Mouse (Mus musculus) erythroblast, embryonic 14.5 days (primary cell): ENCODE measurements around the gene Gpr12. TPM values are rescaled to one million over a fixed set of nuclear protein-coding genes. Genes with fewer than 3 reads are reported as not detected.
"Not testable (repeated sequence)": the region's sequence is repeated elsewhere in the genome, so short reads cannot be mapped to it uniquely, and the experiment has no call there.

Source experiments
- H3K27me3 ChIP-seq: 2 replicates; pipeline ENCODE4 v1.6.1; 2012; ENCODE audit warnings: inconsistent platforms; ENCODE audit not compliant: control insufficient read depth
- H3K36me3 ChIP-seq: 2 replicates; pipeline ENCODE4 v1.6.1; 2012; ENCODE audit warnings: mild to moderate bottlenecking, inconsistent platforms; ENCODE audit not compliant: control insufficient read depth
- H3K4me1 ChIP-seq: 2 replicates; pipeline ENCODE4 v1.6.1; 2012; ENCODE audit warnings: inconsistent platforms; ENCODE audit not compliant: control insufficient read depth
- H3K4me3 ChIP-seq: replicated peaks from 2 replicates; pipeline ENCODE3; 2012; ENCODE audit warnings: moderate library complexity, mild to moderate bottlenecking, inconsistent platforms
- H3K9me3 ChIP-seq: 2 replicates; pipeline ENCODE4 v1.6.1; 2012; ENCODE audit warnings: low read length, inconsistent platforms, mixed read lengths; ENCODE audit not compliant: control insufficient read depth
- GATA1 ChIP-seq: IDR thresholded peaks from 2 replicates; pipeline ENCODE4 v1.6.1; 2012; ENCODE audit warnings: low read length, inconsistent platforms, mixed read lengths
- TAL1 ChIP-seq: IDR thresholded peaks from 3 replicates; pipeline ENCODE4 v1.6.1; 2012; ENCODE audit warnings: low read length, inconsistent platforms, mixed read lengths
- polyA plus RNA-seq: library from polyadenylated mRNA; stranded (reverse); fragments of >175 nt; gene quantifications from 2 replicates; pipeline ENCODE4 v1.2.3, GENCODE M21; 2012

The Gpr12 gene
- polyA plus RNA-seq, 1 experiment = not detected

DNA sequence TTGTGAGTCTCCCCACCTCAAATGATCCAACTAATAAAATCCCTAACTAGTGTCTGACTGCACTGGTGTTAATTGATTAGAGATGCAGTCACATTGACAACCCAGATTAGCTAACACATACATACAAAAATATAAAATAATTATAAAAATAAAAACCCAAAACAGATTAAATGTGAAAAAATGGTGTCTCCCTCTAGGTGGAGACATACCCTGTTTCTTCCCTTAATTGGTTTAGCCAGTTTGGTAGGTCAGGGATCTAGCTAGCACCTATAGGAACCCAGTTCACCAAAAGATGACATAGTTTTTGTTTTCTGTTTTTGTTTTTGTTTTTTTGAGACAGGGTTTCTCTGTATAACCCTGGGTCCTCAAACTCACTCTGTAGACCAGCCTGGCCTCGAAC lies 20.8 kb downstream of the Gpr12 start:
- no peaks in the 10 kb centered on the region for H3K36me3 ChIP-seq
- H3K27me3 ChIP-seq = no peaks in the 10 kb centered on the region
- TF ChIP-seq TAL1 (no peak), GATA1 (no peak)
- no peaks in the 10 kb centered on the region for H3K9me3 ChIP-seq
- H3K4me1 ChIP-seq = no peaks in the 10 kb centered on the region
- H3K4me3 ChIP-seq = no peak overlapping the region

DNA sequence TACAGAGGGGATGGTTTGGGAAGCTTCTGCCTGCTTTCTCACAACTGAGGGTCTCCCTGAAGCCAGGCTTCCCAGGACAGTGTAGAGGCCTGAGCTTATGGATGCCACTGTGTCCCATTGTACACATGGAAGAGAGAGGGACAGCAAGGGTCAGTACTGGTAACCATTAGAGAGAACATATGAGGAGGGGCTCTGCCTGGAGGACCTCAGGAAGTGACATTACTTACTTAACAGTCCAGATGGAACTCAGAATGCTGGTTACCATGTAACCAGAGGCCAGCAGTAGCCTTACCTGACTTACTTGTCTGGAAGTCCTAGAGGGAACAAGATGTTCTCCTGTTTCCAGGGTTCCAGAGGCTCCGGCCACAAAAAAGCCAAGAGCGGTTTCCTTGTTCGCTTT lies 29.2 kb downstream of the Gpr12 start, which contains the start of gene Gm3415:
TSS of gene Gm3415 (plus strand) at position 301 of the 400 bp plus-strand sequence.
- H3K9me3 ChIP-seq, H3K4me3 ChIP-seq, H3K27me3 ChIP-seq, H3K4me1 ChIP-seq, H3K36me3 ChIP-seq: not testable (repeated sequence)

DNA sequence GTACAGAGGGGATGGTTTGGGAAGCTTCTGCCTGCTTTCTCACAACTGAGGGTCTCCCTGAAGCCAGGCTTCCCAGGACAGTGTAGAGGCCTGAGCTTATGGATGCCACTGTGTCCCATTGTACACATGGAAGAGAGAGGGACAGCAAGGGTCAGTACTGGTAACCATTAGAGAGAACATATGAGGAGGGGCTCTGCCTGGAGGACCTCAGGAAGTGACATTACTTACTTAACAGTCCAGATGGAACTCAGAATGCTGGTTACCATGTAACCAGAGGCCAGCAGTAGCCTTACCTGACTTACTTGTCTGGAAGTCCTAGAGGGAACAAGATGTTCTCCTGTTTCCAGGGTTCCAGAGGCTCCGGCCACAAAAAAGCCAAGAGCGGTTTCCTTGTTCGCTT lies 47.7 kb downstream of the Gpr12 start, which contains the start of gene Gm3409:
TSS of gene Gm3409 (plus strand) at position 301 of the 400 bp plus-strand sequence.
- H3K4me1 ChIP-seq, H3K36me3 ChIP-seq, H3K9me3 ChIP-seq, H3K4me3 ChIP-seq, H3K27me3 ChIP-seq: not testable (repeated sequence)

Other genes starting within 250 kb of the Gpr12 start
- gene Wasf3, start 200.3 kb downstream of the Gpr12 start, polyA plus RNA-seq = not detected in 2 replicates
- gene Gm6408, start 103.3 kb downstream of the Gpr12 start, polyA plus RNA-seq = not detected in 2 replicates
- gene Gm6370, start 93.9 kb downstream of the Gpr12 start, polyA plus RNA-seq = not detected in 2 replicates
- not detected in 2 replicates for gene 4930449I24Rik, start 82.8 kb downstream of the Gpr12 start, polyA plus RNA-seq
- gene Gm3402, start 71.1 kb downstream of the Gpr12 start, polyA plus RNA-seq = not detected in 2 replicates
- not detected in 2 replicates for gene Gm3404, start 59.4 kb downstream of the Gpr12 start, polyA plus RNA-seq
- gene Gm3409, start 47.6 kb downstream of the Gpr12 start, polyA plus RNA-seq = not detected in 2 replicates
- gene Gm3415, start 29.1 kb downstream of the Gpr12 start, polyA plus RNA-seq = not detected in 2 replicates
- 0.26 and 0.33 TPM in 2 replicates for gene Usp12, start 209.8 kb upstream of the Gpr12 start, polyA plus RNA-seq
- gene Rpl21, start 247.7 kb upstream of the Gpr12 start, polyA plus RNA-seq = 11.5 and 12.9 TPM in 2 replicates